Mouse (Mus musculus) T-cell, adult 2 months (primary cell): Measurements from ENCODE around the gene Ddr2.
"Not testable (repeated sequence)": the region's sequence is repeated elsewhere in the genome, so short reads cannot be mapped to it uniquely, and the experiment has no call there.

ENCODE experiments used
- DNase-seq: peaks from one replicate; pipeline ENCODE4 v3.0.0; 2022; ENCODE audit warnings: low spot score

Ddr2 gene

GRCm38 (mm10) chr1:170102814-170103213 is 7.7 kb downstream of the Ddr2 start:
- DNase-seq: not testable (repeated sequence)

GRCm38 (mm10) chr1:170086631-170087030 is 23.9 kb downstream of the Ddr2 start:
- no peak for DNase-seq

GRCm38 (mm10) chr1:170084151-170084796 is 26.3 kb downstream of the Ddr2 start:
- no peak for DNase-seq

GRCm38 (mm10) chr1:170080907-170081306 is 29.7 kb downstream of the Ddr2 start:
- DNase-seq: no peak

- DNase-seq: no peak
Observed at GRCm38 (mm10) chr1:170079465-170079864, 31.1 kb downstream of the Ddr2 start.

- no peak for DNase-seq
Observed at GRCm38 (mm10) chr1:170076339-170076738, 34.2 kb downstream of the Ddr2 start.

- peak; percentile 28 for DNase-seq
Observed at GRCm38 (mm10) chr1:170073768-170074167, 36.8 kb downstream of the Ddr2 start.

- no peak for DNase-seq
Observed at GRCm38 (mm10) chr1:170069143-170069542, 41.4 kb downstream of the Ddr2 start.

- DNase-seq: no peak
Observed at GRCm38 (mm10) chr1:170065931-170066330, 44.6 kb downstream of the Ddr2 start.

GRCm38 (mm10) chr1:170065009-170065408 is 45.6 kb downstream of the Ddr2 start:
- no peak for DNase-seq

GRCm38 (mm10) chr1:170064083-170064494 is 46.5 kb downstream of the Ddr2 start:
- no peak for DNase-seq

- DNase-seq: no peak
Observed at GRCm38 (mm10) chr1:170060214-170060613, 50.3 kb downstream of the Ddr2 start.

GRCm38 (mm10) chr1:170059347-170059746 is 51.2 kb downstream of the Ddr2 start:
- DNase-seq: no peak

GRCm38 (mm10) chr1:170058051-170058450 is 52.5 kb downstream of the Ddr2 start:
- DNase-seq: no peak

- no peak for DNase-seq
Observed at GRCm38 (mm10) chr1:170057607-170058006, 53.0 kb downstream of the Ddr2 start.

GRCm38 (mm10) chr1:170056921-170057320 is 53.6 kb downstream of the Ddr2 start:
- DNase-seq: no peak

- DNase-seq: no peak
Observed at GRCm38 (mm10) chr1:170056214-170056613, 54.3 kb downstream of the Ddr2 start.

GRCm38 (mm10) chr1:170052469-170053065 is 58.0 kb downstream of the Ddr2 start:
- DNase-seq: no peak

- DNase-seq: no peak
Observed at GRCm38 (mm10) chr1:170051631-170052177, 58.9 kb downstream of the Ddr2 start.

- DNase-seq: no peak
Observed at GRCm38 (mm10) chr1:170048434-170048833, 62.1 kb downstream of the Ddr2 start.

GRCm38 (mm10) chr1:170044726-170045471 is 65.7 kb downstream of the Ddr2 start:
- DNase-seq: no peak

GRCm38 (mm10) chr1:170043753-170044152 is 66.8 kb downstream of the Ddr2 start:
- no peak for DNase-seq

- DNase-seq: no peak
Observed at GRCm38 (mm10) chr1:170042996-170043395, 67.6 kb downstream of the Ddr2 start.
